Mouse (Mus musculus): Measurements from ENCODE around the gene Prss32.

Gene Prss32

GRCm38 (mm10) chr17:23843812-23844273, at the start of gene Prss32, which contains the start of gene Prss41:
TSS of gene Prss32 (plus strand) at chr17:23843855.
TSS of gene Prss41 (minus strand) at chr17:23844172.
- peak within 1 kb of the TSS; percentile 74 for H3K4me3 ChIP-seq (replicated peaks; ENCODE audit: low read length)
- H3K9me3 ChIP-seq (ENCODE audit: low read length) = no peaks in the 10 kb centered on the region
- H3K27me3 ChIP-seq (ENCODE audit: insufficient read depth, low read length) = no peaks in the 10 kb centered on the region; the same call in 1 of the 2 replicates
- H3K36me3 ChIP-seq (ENCODE audit: insufficient read depth, low read length) = peaks cover 6% of the 10 kb centered on the region; the same call in 1 of the 2 replicates
- TF ChIP-seq CTCF (conservative IDR thresholded peaks at IDR 0.05; ENCODE audit: low read length) (peak; percentile 75), POU5F1 (IDR thresholded peaks at IDR 0.05; ENCODE audit: borderline replicate concordance, low read length) (no peak), NANOG (IDR thresholded peaks at IDR 0.05; ENCODE audit: borderline replicate concordance, low read length) (no peak)
- H3K4me1 ChIP-seq (replicated peaks; ENCODE audit: low read depth, low read length) = peaks cover 7% of the 10 kb centered on the region

GRCm38 (mm10) chr17:23795323-23795722, 48.3 kb upstream of the Prss32 start:
- Histone ChIP-seq H3K27me3 (ENCODE audit: insufficient read depth, low read length) (peaks cover 21% of the 10 kb centered on the region), H3K9me3 (ENCODE audit: low read length) (no peaks in the 10 kb centered on the region), H3K36me3 (ENCODE audit: insufficient read depth, low read length) (no peaks in the 10 kb centered on the region), H3K4me3 (replicated peaks; ENCODE audit: low read length) (no peak overlapping the region), H3K4me1 (replicated peaks; ENCODE audit: low read depth, low read length) (peaks cover 30% of the 10 kb centered on the region)
- TF ChIP-seq POU5F1 (IDR thresholded peaks at IDR 0.05; ENCODE audit: borderline replicate concordance, low read length) (no peak), CTCF (conservative IDR thresholded peaks at IDR 0.05; ENCODE audit: low read length) (no peak), NANOG (IDR thresholded peaks at IDR 0.05; ENCODE audit: borderline replicate concordance, low read length) (no peak)

- Histone ChIP-seq H3K4me3 (replicated peaks; ENCODE audit: low read length) (no peak overlapping the region), H3K9me3 (ENCODE audit: low read length) (no peaks in the 10 kb centered on the region), H3K36me3 (ENCODE audit: insufficient read depth, low read length) (no peaks in the 10 kb centered on the region), H3K27me3 (ENCODE audit: insufficient read depth, low read length) (peaks cover 5% of the 10 kb centered on the region; the same call in 1 of the 2 replicates), H3K4me1 (replicated peaks; ENCODE audit: low read depth, low read length) (peaks cover 17% of the 10 kb centered on the region)
- TF ChIP-seq NANOG (IDR thresholded peaks at IDR 0.05; ENCODE audit: borderline replicate concordance, low read length) (no peak), POU5F1 (IDR thresholded peaks at IDR 0.05; ENCODE audit: borderline replicate concordance, low read length) (no peak), CTCF (conservative IDR thresholded peaks at IDR 0.05; ENCODE audit: low read length) (no peak)
These were observed 46.3 kb upstream of the Prss32 start for GRCm38 (mm10) chr17:23797316-23797715.

GRCm38 (mm10) chr17:23801627-23802026, 42.0 kb upstream of the Prss32 start:
- Histone ChIP-seq H3K36me3 (ENCODE audit: insufficient read depth, low read length) (peaks cover 12% of the 10 kb centered on the region), H3K4me1 (replicated peaks; ENCODE audit: low read depth, low read length) (peaks cover 29% of the 10 kb centered on the region), H3K4me3 (replicated peaks; ENCODE audit: low read length) (0 out of 2 replicates have a peak overlapping the region, but pooled peaks have one; percentile 20), H3K9me3 (ENCODE audit: low read length) (no peaks in the 10 kb centered on the region), H3K27me3 (ENCODE audit: insufficient read depth, low read length) (no peaks in the 10 kb centered on the region)
- no peak for TF ChIP-seq NANOG (IDR thresholded peaks at IDR 0.05; ENCODE audit: borderline replicate concordance, low read length)
- no peak for TF ChIP-seq POU5F1 (IDR thresholded peaks at IDR 0.05; ENCODE audit: borderline replicate concordance, low read length)
- TF ChIP-seq CTCF (conservative IDR thresholded peaks at IDR 0.05; ENCODE audit: low read length) = no peak

DNA sequence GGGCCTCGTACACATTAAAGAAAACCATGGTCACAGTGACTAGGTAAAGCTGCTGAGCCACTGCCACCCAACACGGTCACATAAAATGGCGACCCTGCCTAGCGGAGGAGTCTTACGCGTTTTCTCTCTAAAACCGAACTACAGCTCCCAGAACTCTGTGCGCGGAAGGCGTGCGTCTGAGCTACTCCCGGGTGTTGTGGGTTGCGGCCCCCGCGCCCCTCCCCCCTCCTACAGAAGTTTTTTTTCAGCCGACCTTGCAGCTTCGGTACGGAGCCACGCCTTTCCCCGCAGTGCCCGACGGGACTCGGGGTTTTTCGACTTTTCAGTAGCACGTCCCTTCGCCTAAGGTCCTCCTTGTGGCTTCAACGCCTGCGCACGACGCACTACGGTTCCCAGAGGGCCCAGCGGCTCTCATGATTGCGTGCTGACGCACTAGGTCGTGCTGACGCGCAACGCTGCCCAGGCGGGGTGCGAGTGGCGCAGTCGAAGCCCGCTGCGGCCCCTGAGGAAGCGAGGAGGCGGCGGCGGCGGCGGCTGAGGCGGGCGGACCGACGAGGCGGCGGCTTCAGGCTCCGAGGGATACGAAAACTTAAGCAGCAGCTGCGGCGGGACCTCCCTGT, 40.8 kb upstream of the Prss32 start:
- no peak for TF ChIP-seq NANOG (IDR thresholded peaks at IDR 0.05; ENCODE audit: borderline replicate concordance, low read length)
- TF ChIP-seq CTCF (conservative IDR thresholded peaks at IDR 0.05; ENCODE audit: low read length) = no peak
- no peak for TF ChIP-seq POU5F1 (IDR thresholded peaks at IDR 0.05; ENCODE audit: borderline replicate concordance, low read length)
- Histone ChIP-seq H3K27me3 (ENCODE audit: insufficient read depth, low read length) (no peaks in the 10 kb centered on the region), H3K4me3 (replicated peaks; ENCODE audit: low read length) (peak overlapping the region; percentile 98), H3K36me3 (ENCODE audit: insufficient read depth, low read length) (peaks cover 25% of the 10 kb centered on the region), H3K9me3 (ENCODE audit: low read length) (peaks cover 7% of the 10 kb centered on the region; the same call in 1 of the 2 replicates), H3K4me1 (replicated peaks; ENCODE audit: low read depth, low read length) (peaks cover 41% of the 10 kb centered on the region)

- Histone ChIP-seq H3K27me3 (ENCODE audit: insufficient read depth, low read length) (no peaks in the 10 kb centered on the region), H3K9me3 (ENCODE audit: low read length) (peaks cover 11% of the 10 kb centered on the region; the same call in 1 of the 2 replicates)
These were observed 40.2 kb upstream of the Prss32 start for GRCm38 (mm10) chr17:23803366-23804041.

GRCm38 (mm10) chr17:23804426-23805085, 39.1 kb upstream of the Prss32 start:
- peak overlapping the region; percentile 98 for H3K4me3 ChIP-seq (replicated peaks; ENCODE audit: low read length)
- H3K36me3 ChIP-seq (ENCODE audit: insufficient read depth, low read length) = peaks cover 42% of the 10 kb centered on the region
- peaks cover 46% of the 10 kb centered on the region for H3K4me1 ChIP-seq (replicated peaks; ENCODE audit: low read depth, low read length)
- H3K9me3 ChIP-seq (ENCODE audit: low read length) = peaks cover 11% of the 10 kb centered on the region; the same call in 1 of the 2 replicates
- no peaks in the 10 kb centered on the region for H3K27me3 ChIP-seq (ENCODE audit: insufficient read depth, low read length)
- TF ChIP-seq NANOG (IDR thresholded peaks at IDR 0.05; ENCODE audit: borderline replicate concordance, low read length) (no peak), POU5F1 (IDR thresholded peaks at IDR 0.05; ENCODE audit: borderline replicate concordance, low read length) (no peak), CTCF (conservative IDR thresholded peaks at IDR 0.05; ENCODE audit: low read length) (no peak)

More at GRCm38 (mm10) chr17:23803366-23804041, 40.2 kb upstream of the Prss32 start:
- peaks cover 46% of the 10 kb centered on the region for H3K4me1 ChIP-seq (replicated peaks; ENCODE audit: low read depth, low read length)
- H3K36me3 ChIP-seq (ENCODE audit: insufficient read depth, low read length) = peaks cover 31% of the 10 kb centered on the region
- TF ChIP-seq CTCF (conservative IDR thresholded peaks at IDR 0.05; ENCODE audit: low read length) (no peak), NANOG (IDR thresholded peaks at IDR 0.05; ENCODE audit: borderline replicate concordance, low read length) (no peak), POU5F1 (IDR thresholded peaks at IDR 0.05; ENCODE audit: borderline replicate concordance, low read length) (no peak)
- peak overlapping the region; percentile 98 for H3K4me3 ChIP-seq (replicated peaks; ENCODE audit: low read length)

DNA sequence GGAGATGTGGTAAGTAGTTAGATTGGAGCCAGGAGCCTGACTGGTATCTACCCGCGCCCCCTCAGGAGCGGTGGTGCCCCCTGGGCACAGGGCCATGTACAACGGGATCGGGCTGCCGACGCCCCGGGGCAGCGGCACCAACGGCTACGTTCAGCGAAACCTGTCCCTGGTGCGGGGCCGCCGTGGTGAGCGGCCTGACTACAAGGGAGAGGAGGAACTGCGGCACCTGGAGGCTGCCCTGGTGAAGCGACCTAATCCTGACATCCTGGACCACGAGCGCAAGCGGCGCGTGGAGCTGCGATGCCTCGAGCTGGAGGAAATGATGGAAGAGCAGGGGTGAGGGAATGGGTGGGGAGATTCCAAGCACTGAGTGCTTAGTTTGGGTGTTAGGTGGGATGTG, 36.8 kb upstream of the Prss32 start:
- Histone ChIP-seq H3K4me3 (replicated peaks; ENCODE audit: low read length) (peak overlapping the region; percentile 98), H3K4me1 (replicated peaks; ENCODE audit: low read depth, low read length) (peaks cover 39% of the 10 kb centered on the region), H3K9me3 (ENCODE audit: low read length) (peaks cover 28% of the 10 kb centered on the region), H3K36me3 (ENCODE audit: insufficient read depth, low read length) (peaks cover 65% of the 10 kb centered on the region), H3K27me3 (ENCODE audit: insufficient read depth, low read length) (no peaks in the 10 kb centered on the region)
- TF ChIP-seq NANOG (IDR thresholded peaks at IDR 0.05; ENCODE audit: borderline replicate concordance, low read length) = no peak
- no peak for TF ChIP-seq CTCF (conservative IDR thresholded peaks at IDR 0.05; ENCODE audit: low read length)
- TF ChIP-seq POU5F1 (IDR thresholded peaks at IDR 0.05; ENCODE audit: borderline replicate concordance, low read length) = no peak

All from E14TG2a.4 (cell line).